Mouse (Mus musculus): Measurements from ENCODE around the gene Il17rb. TPM values are rescaled to one million over a fixed set of nuclear protein-coding genes. Genes with fewer than 3 reads are reported as not detected.

The Il17rb gene
- polyA plus RNA-seq, 1 experiment: 1.9 TPM

GRCm38 (mm10) chr14:30027378-30027777 is 18.7 kb upstream of the Il17rb start:
- H3K27ac ChIP-seq (ENCODE audit: insufficient read depth, low read length): no peak overlapping the region
- no peaks in the 10 kb centered on the region for H3K36me3 ChIP-seq (ENCODE audit: control insufficient read depth, insufficient read depth, low read length)
- no peaks in the 10 kb centered on the region for H3K4me1 ChIP-seq (ENCODE audit: control insufficient read depth, insufficient read depth, insufficient read length)
- DNase-seq (ENCODE audit: low read depth in 1 of 2, low spot score in 2 of 2): peak; percentile 15
- TF ChIP-seq CTCF (IDR thresholded peaks at IDR 0.05; ENCODE audit: extremely low read depth, insufficient read depth, insufficient read length, insufficient replicate concordance): peak; percentile 57; the same call in 1 of the 2 replicates
- no peak for TF ChIP-seq POLR2A (IDR thresholded peaks at IDR 0.05; ENCODE audit: low read depth, low read length)
- no peak overlapping the region for H3K4me3 ChIP-seq (ENCODE audit: extremely low read depth, insufficient read depth, insufficient read length)
- H3K27me3 ChIP-seq (ENCODE audit: control insufficient read depth, insufficient read depth, low read length): no peaks in the 10 kb centered on the region
- 66% methylated on average over 2 of the region's 2 CpGs for WGBS

DNA sequence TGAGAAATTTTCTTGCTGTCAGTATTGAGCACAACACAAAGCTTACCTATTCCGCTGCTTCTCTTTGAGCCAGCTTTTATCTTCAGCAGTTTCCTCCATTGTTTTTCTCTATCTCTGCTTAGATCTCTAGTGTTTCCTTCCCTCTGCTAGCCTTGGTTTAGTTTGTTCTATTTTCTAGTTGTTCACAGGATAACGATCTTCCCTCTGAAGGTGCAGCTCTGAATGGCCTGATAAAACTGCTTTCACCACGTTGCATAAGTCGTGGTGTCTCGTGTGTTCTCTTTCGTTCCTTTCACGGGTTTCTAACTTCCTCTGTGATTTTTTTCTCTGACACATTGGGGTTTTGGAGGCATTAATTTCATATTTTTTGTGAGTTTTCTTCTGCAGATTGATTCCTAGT is 15.7 kb upstream of the Il17rb start:
- TF ChIP-seq CTCF (IDR thresholded peaks at IDR 0.05; ENCODE audit: extremely low read depth, insufficient read depth, insufficient read length, insufficient replicate concordance): no peak
- TF ChIP-seq POLR2A (IDR thresholded peaks at IDR 0.05; ENCODE audit: low read depth, low read length): no peak
- H3K36me3 ChIP-seq (ENCODE audit: control insufficient read depth, insufficient read depth, low read length): no peaks in the 10 kb centered on the region
- no peaks in the 10 kb centered on the region for H3K4me1 ChIP-seq (ENCODE audit: control insufficient read depth, insufficient read depth, insufficient read length)
- H3K27ac ChIP-seq (ENCODE audit: insufficient read depth, low read length): no peak overlapping the region
- 9% methylated on average over 7 of the region's 7 CpGs for WGBS
- H3K4me3 ChIP-seq (ENCODE audit: extremely low read depth, insufficient read depth, insufficient read length): no peak overlapping the region
- H3K27me3 ChIP-seq (ENCODE audit: control insufficient read depth, insufficient read depth, low read length): no peaks in the 10 kb centered on the region
- DNase-seq (ENCODE audit: low read depth in 1 of 2, low spot score in 2 of 2): peak in 1 of 2 experiments; percentile 9

DNA sequence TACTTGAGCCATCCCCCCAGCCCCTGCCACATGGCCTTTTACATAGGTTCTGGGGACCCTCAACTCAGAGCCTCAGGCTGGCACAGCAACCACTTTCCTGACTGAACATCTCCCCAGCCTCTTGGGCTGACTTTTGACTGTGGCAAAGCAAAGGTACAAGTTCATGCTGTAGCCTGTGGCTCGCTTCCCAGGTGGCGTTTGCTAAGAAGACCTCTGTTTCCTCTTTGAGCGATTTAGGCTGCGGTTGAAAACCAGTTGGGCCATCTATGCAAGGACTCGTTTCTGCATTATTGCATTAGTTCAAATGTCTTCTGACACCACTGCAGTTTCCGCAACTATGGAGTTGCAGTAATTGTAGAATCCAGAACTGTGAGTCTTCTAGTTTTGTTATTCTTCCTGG is 13.8 kb upstream of the Il17rb start:
- 31% methylated on average over 6 of the region's 6 CpGs for WGBS
- DNase-seq (ENCODE audit: low read depth in 1 of 2, low spot score in 2 of 2): no peak
- Histone ChIP-seq H3K27ac (ENCODE audit: insufficient read depth, low read length) (no peak overlapping the region), H3K27me3 (ENCODE audit: control insufficient read depth, insufficient read depth, low read length) (no peaks in the 10 kb centered on the region), H3K36me3 (ENCODE audit: control insufficient read depth, insufficient read depth, low read length) (no peaks in the 10 kb centered on the region), H3K4me3 (ENCODE audit: extremely low read depth, insufficient read depth, insufficient read length) (no peak overlapping the region), H3K4me1 (ENCODE audit: control insufficient read depth, insufficient read depth, insufficient read length) (no peaks in the 10 kb centered on the region)
- no peak for TF ChIP-seq POLR2A (IDR thresholded peaks at IDR 0.05; ENCODE audit: low read depth, low read length)
- no peak for TF ChIP-seq CTCF (IDR thresholded peaks at IDR 0.05; ENCODE audit: extremely low read depth, insufficient read depth, insufficient read length, insufficient replicate concordance)

GRCm38 (mm10) chr14:30019792-30020575 is 11.3 kb upstream of the Il17rb start:
- no peak overlapping the region for H3K4me3 ChIP-seq (ENCODE audit: extremely low read depth, insufficient read depth, insufficient read length)
- no peaks in the 10 kb centered on the region for H3K27me3 ChIP-seq (ENCODE audit: control insufficient read depth, insufficient read depth, low read length)
- H3K27ac ChIP-seq (ENCODE audit: insufficient read depth, low read length): no peak overlapping the region
- DNase-seq (ENCODE audit: low read depth in 1 of 2, low spot score in 2 of 2): no peak
- no peaks in the 10 kb centered on the region for H3K36me3 ChIP-seq (ENCODE audit: control insufficient read depth, insufficient read depth, low read length)
- no peak for TF ChIP-seq POLR2A (IDR thresholded peaks at IDR 0.05; ENCODE audit: low read depth, low read length)
- H3K4me1 ChIP-seq (ENCODE audit: control insufficient read depth, insufficient read depth, insufficient read length): peaks cover under 1% of the 10 kb centered on the region; the same call in 1 of the 2 replicates
- 50% methylated on average over 9 of the region's 9 CpGs for WGBS

GRCm38 (mm10) chr14:30019375-30019774 is 10.7 kb upstream of the Il17rb start:
- no peaks in the 10 kb centered on the region for H3K27me3 ChIP-seq (ENCODE audit: control insufficient read depth, insufficient read depth, low read length)
- peaks cover 7% of the 10 kb centered on the region; the same call in 1 of the 2 replicates for H3K4me1 ChIP-seq (ENCODE audit: control insufficient read depth, insufficient read depth, insufficient read length)
- no peak overlapping the region for H3K27ac ChIP-seq (ENCODE audit: insufficient read depth, low read length)
- no peak for DNase-seq (ENCODE audit: low read depth in 1 of 2, low spot score in 2 of 2)
- no peak overlapping the region for H3K4me3 ChIP-seq (ENCODE audit: extremely low read depth, insufficient read depth, insufficient read length)
- 87% methylated on average over 8 of the region's 8 CpGs for WGBS
- H3K36me3 ChIP-seq (ENCODE audit: control insufficient read depth, insufficient read depth, low read length): no peaks in the 10 kb centered on the region
- no peak for TF ChIP-seq POLR2A (IDR thresholded peaks at IDR 0.05; ENCODE audit: low read depth, low read length)

- peaks cover 9% of the 10 kb centered on the region; the same call in 1 of the 2 replicates for H3K4me1 ChIP-seq (ENCODE audit: control insufficient read depth, insufficient read depth, insufficient read length)
- TF ChIP-seq CTCF (IDR thresholded peaks at IDR 0.05; ENCODE audit: extremely low read depth, insufficient read depth, insufficient read length, insufficient replicate concordance): no peak
- TF ChIP-seq POLR2A (IDR thresholded peaks at IDR 0.05; ENCODE audit: low read depth, low read length): no peak
- H3K27ac ChIP-seq (ENCODE audit: insufficient read depth, low read length): no peak overlapping the region
- no peaks in the 10 kb centered on the region for H3K36me3 ChIP-seq (ENCODE audit: control insufficient read depth, insufficient read depth, low read length)
- no peaks in the 10 kb centered on the region for H3K27me3 ChIP-seq (ENCODE audit: control insufficient read depth, insufficient read depth, low read length)
- H3K4me3 ChIP-seq (ENCODE audit: extremely low read depth, insufficient read depth, insufficient read length): no peak overlapping the region
- no peak for DNase-seq (ENCODE audit: low read depth in 1 of 2, low spot score in 2 of 2)
- 91% methylated on average over 6 of the region's 6 CpGs for WGBS
Observed at GRCm38 (mm10) chr14:30018846-30019245, 10.2 kb upstream of the Il17rb start.

DNA sequence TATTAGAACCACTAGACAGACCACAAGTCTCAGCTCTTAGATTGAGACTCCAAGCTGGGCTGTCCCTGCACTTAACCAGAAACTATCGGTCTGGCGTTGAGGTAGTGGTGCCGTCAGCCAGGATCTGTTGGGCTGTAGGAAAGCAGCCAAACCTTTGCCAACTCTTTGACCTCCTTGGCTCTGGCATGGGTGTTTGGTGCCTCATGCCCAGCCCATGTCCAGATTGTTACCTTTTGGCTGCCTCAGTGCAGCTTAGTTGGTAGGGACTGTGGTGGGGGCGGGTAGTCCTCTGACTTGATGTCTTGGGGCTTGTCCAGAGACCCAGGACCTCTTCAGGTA is 9.7 kb upstream of the Il17rb start:
- Histone ChIP-seq H3K4me1 (ENCODE audit: control insufficient read depth, insufficient read depth, insufficient read length) (peaks cover 9% of the 10 kb centered on the region; the same call in 1 of the 2 replicates), H3K27me3 (ENCODE audit: control insufficient read depth, insufficient read depth, low read length) (no peaks in the 10 kb centered on the region), H3K27ac (ENCODE audit: insufficient read depth, low read length) (no peak overlapping the region), H3K36me3 (ENCODE audit: control insufficient read depth, insufficient read depth, low read length) (no peaks in the 10 kb centered on the region), H3K4me3 (ENCODE audit: extremely low read depth, insufficient read depth, insufficient read length) (no peak overlapping the region)
- 97% methylated on average over 4 of the region's 4 CpGs for WGBS
- no peak for TF ChIP-seq POLR2A (IDR thresholded peaks at IDR 0.05; ENCODE audit: low read depth, low read length)
- no peak for TF ChIP-seq CTCF (IDR thresholded peaks at IDR 0.05; ENCODE audit: extremely low read depth, insufficient read depth, insufficient read length, insufficient replicate concordance)
- DNase-seq (ENCODE audit: low read depth in 1 of 2, low spot score in 2 of 2): no peak
